Mouse (Mus musculus) small intestine, adult 2 months (tissue): ENCODE measurements around the gene Hrh2.

Source experiments
- CTCF ChIP-seq: fragments of 200-500 bp; IDR thresholded peaks from 2 replicates; pipeline ENCODE4 v1.5.1; 2012; ENCODE audit warnings: low read depth, mild to moderate bottlenecking, control low read depth, inconsistent platforms, low read length, moderate library complexity, mixed read lengths; ENCODE audit not compliant: insufficient replicate concordance, insufficient read length; ENCODE audit errors: extremely low read depth
- POLR2A ChIP-seq: fragments of 200-500 bp; IDR thresholded peaks from 2 replicates; pipeline ENCODE4 v1.6.1; 2012; ENCODE audit warnings: low read depth, mild to moderate bottlenecking, control low read depth, inconsistent platforms, low read length, moderate library complexity

- TF ChIP-seq CTCF: no peak
- TF ChIP-seq POLR2A: no peak
Observed at GRCm38 (mm10) chr13:54249007-54249406, 57.1 kb downstream of the Hrh2 start.
